Mouse (Mus musculus) kidney, adult 2 months (tissue): Measurements from ENCODE around the gene Dgki.

Experiments
- CTCF ChIP-seq: fragments of 200-500 bp; conservative IDR thresholded peaks from 2 replicates; pipeline ENCODE4 v1.5.1; 2011; ENCODE audit warnings: low read depth, mild to moderate bottlenecking, control low read depth, low read length, moderate library complexity, mixed read lengths; ENCODE audit not compliant: insufficient read depth, insufficient read length
- POLR2A ChIP-seq: fragments of 200-500 bp; IDR thresholded peaks from one replicate; pipeline ENCODE4 v1.6.1; 2011; ENCODE audit warnings: low read depth, low read length, control low read depth

GRCm38 (mm10) chr6:36858258-36859041, 441.5 kb downstream of the Dgki start:
- TF ChIP-seq CTCF (no peak), POLR2A (no peak)
